Mouse (Mus musculus) spleen, adult 2 months (tissue): ENCODE results near the gene Rab14. TPM values are rescaled to one million over a fixed set of nuclear protein-coding genes. Genes with fewer than 3 reads are reported as not detected.
A peak's percentile ranks its signal among the peaks of the same experiment; 100 is the strongest.

Experiments used
- DNase-seq, 2 experiments: peaks; one replicate each; pipeline versions ENCODE4 v3.0.0 to v3.0.0-alpha.2; 2012 to 2021; ENCODE audit warnings: low spot score in 2 of 2, low read depth in 1 of 2
- H3K27ac ChIP-seq: fragments of 200-500 bp; 2 replicates; pipeline ENCODE4 v1.5.1; 2012; ENCODE audit warnings: low read length, inconsistent platforms; ENCODE audit not compliant: insufficient read depth
- H3K27me3 ChIP-seq: fragments of 200-500 bp; 2 replicates; pipeline ENCODE4 v1.6.1; 2012; ENCODE audit warnings: mild to moderate bottlenecking, moderate library complexity, low read length, inconsistent platforms; ENCODE audit not compliant: control insufficient read depth, insufficient read depth
- H3K36me3 ChIP-seq: fragments of 200-500 bp; 2 replicates; pipeline ENCODE4 v1.6.1; 2012; ENCODE audit warnings: mild to moderate bottlenecking, low read length, inconsistent platforms; ENCODE audit not compliant: control insufficient read depth, insufficient read depth
- H3K4me1 ChIP-seq: fragments of 200-500 bp; 2 replicates; pipeline ENCODE4 v1.6.1; 2011; ENCODE audit warnings: inconsistent platforms; ENCODE audit not compliant: control insufficient read depth, insufficient read depth, insufficient read length
- H3K4me3 ChIP-seq: fragments of 200-500 bp; 2 replicates; pipeline ENCODE4 v1.5.1; 2011; ENCODE audit warnings: mild to moderate bottlenecking, inconsistent platforms; ENCODE audit not compliant: insufficient read depth, insufficient read length; ENCODE audit errors: extremely low read depth
- CTCF ChIP-seq: fragments of 200-500 bp; IDR thresholded peaks from 2 replicates; pipeline ENCODE4 v1.5.1; 2011; ENCODE audit warnings: mild to moderate bottlenecking, inconsistent platforms; ENCODE audit not compliant: insufficient read depth, insufficient read length, insufficient replicate concordance; ENCODE audit errors: extremely low read depth
- POLR2A ChIP-seq: fragments of 200-500 bp; IDR thresholded peaks from 2 replicates; pipeline ENCODE4 v1.6.1; 2011; ENCODE audit warnings: low read depth, low read length, inconsistent platforms
- WGBS: fragments of 180-500 bp; shearing (Covaris S2); methylation state at CpG from one replicate; pipeline ENCODE4 v1.1.7; 2018; 5-methylcytosine and 5-hydroxymethylcytosine counted together
- polyA plus RNA-seq: library from polyadenylated mRNA; depleted of rRNA; stranded (reverse); fragments of >200 nt; gene quantifications from 2 replicates; pipeline ENCODE4 v1.2.3, GENCODE M21; 2012; rRNA removed

Gene Rab14
- polyA plus RNA-seq = 106 and 244 TPM in 2 replicates

DNA sequence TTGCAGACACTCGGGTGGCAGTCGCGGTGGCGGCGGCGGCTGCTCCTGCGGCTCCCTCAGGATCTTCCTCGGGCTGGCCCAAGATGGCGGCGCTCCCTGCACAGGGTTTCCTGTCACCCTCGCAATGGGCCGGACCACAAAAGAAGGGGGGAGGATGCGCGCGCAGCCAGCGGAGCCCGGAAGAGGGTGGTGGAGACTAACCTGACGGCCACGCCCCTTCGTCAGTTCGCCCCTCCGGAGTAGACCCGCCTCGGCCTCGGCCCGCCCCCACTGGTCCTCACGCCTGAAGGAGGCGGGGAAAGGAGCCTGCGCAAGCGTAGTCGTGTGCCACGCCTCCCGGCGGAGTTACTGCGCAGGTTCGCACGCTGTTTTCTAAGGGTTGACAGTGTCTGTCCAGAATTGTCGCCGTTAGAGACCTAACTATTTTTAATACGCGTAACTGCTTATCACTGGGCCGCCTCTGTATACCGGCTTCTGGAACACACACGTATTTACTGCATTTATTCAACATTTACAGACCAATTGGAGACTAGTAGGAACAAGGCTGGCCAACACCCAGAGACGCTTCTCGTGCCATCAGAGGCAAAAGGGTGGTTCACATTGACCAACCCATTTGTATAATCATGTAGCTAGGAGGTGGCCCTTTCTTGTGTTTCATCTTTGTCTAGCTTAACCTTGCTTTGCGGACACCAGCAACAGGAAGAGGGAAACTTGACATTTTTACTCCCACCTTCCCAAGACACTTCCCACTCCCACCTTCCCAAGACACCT is at the start of gene Rab14:
Gene Rab14, minus strand, starts transcription at position 223 of the 771 bp plus-strand sequence.
- under 1% methylated on average over 47 of the region's 47 CpGs for WGBS

DNA sequence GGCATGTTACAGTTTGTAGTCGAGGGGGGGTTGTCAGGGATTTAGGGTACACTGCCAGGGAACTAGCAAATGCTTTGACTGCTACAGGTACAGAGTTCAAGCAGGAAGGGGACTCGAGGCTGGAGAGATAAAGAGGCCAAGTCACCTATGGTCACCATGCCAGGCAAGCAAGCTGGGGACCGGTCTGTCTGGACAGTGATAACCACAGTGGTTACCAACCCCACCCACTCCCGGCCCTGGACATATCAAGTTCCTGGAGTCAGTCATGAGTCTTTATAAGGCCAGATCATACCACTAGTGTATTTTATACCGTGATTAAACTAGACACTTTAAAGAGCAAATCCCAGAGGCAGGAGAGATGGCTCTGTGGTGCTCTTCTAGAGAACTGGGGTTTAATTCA is 46.8 kb upstream of the Rab14 start:
- WGBS = 71% methylated on average over 5 of the region's 5 CpGs
- DNase-seq = no peak
- Histone ChIP-seq H3K36me3 (no peaks in the 10 kb centered on the region), H3K27me3 (no peaks in the 10 kb centered on the region), H3K27ac (no peak overlapping the region), H3K4me3 (no peak overlapping the region), H3K4me1 (no peaks in the 10 kb centered on the region)
- TF ChIP-seq CTCF (no peak), POLR2A (no peak)

More for the DNA sequence above, at the start of gene Rab14:
- Histone ChIP-seq H3K27me3 (no peaks in the 10 kb centered on the region), H3K36me3 (no peaks in the 10 kb centered on the region), H3K4me1 (peaks cover 8% of the 10 kb centered on the region), H3K4me3 (peak within 1 kb of the TSS; percentile 89), H3K27ac (peak within 1 kb of the TSS; percentile 98)
- peak; percentile 90 for TF ChIP-seq POLR2A
- no peak for TF ChIP-seq CTCF
- peak; percentile 98 to 100 for DNase-seq

DNA sequence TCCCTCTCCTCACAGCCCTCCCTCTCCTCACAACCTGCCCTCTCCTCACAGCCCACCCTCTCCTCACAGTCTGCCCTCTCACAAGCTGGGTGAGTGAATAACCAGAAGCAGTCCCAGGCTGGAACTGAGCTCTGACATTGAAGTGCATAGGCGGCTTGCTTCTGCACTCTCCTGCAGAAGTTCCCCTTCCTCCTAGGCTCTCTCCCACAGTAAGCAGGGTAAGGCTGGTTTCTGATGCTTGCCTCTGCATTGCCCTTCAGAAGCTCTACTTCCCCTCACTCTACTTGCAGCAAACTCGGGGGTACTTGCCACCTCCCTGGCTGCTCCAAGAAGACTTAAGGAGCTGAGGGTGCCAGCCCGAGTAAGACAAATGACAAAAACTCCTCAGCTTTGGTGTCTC is 43.3 kb upstream of the Rab14 start:
- no peak for DNase-seq
- Histone ChIP-seq H3K4me1 (peaks cover 13% of the 10 kb centered on the region; the same call in 1 of the 2 replicates), H3K36me3 (no peaks in the 10 kb centered on the region), H3K27ac (no peak overlapping the region), H3K4me3 (no peak overlapping the region), H3K27me3 (no peaks in the 10 kb centered on the region)
- 18% methylated on average over 3 of the region's 3 CpGs for WGBS
- TF ChIP-seq CTCF (no peak), POLR2A (no peak)

DNA sequence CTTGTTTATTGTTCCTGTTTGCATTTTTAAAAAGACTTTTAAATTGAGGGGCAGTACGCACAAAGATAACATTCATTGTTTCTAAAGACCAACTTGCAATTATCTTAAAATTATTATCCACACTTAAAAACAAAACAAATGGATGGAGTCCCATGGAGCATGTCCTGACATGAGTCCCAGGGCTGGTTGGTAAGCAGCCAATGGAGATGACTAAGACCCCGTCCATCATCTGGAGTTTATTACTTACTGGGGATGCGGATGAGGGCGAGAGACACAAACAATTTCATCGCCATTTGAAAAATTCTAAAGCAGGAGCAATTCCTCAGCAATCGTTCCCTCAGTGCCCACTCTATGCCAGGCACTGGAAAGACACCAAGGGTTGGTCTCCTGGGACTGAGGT is 34.1 kb upstream of the Rab14 start:
- no peak for TF ChIP-seq CTCF
- no peak for TF ChIP-seq POLR2A
- WGBS = 93% methylated on average over 6 of the region's 6 CpGs

DNA sequence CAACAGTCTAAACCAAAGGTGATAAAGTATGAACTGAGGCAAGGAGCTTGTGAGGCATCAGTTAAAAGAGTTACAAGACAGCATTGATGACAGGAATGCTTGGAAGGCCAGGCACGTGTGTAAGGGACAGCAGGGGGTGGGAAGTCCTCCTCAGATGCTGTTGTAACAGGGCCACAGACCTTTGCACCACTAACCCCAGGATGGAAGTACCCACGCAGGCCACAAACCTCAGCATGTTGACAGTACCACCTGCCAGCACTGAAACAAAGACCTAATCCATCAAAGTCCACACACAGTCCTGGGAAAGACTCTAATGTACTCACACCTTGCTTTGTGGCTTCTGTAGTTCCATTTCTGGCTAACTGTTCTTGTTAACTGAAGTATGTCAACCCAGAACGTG is 33.0 kb upstream of the Rab14 start:
- WGBS = 42% methylated on average over 3 of the region's 3 CpGs
- H3K36me3 ChIP-seq = no peaks in the 10 kb centered on the region
- peaks cover 8% of the 10 kb centered on the region; the same call in 1 of the 2 replicates for H3K4me1 ChIP-seq
- H3K27me3 ChIP-seq = no peaks in the 10 kb centered on the region
- DNase-seq = no peak
- TF ChIP-seq CTCF (no peak), POLR2A (no peak)
- no peak overlapping the region for H3K4me3 ChIP-seq
- no peak overlapping the region for H3K27ac ChIP-seq

More for the DNA sequence above, 34.1 kb upstream of the Rab14 start:
- no peak overlapping the region for H3K4me3 ChIP-seq
- H3K4me1 ChIP-seq = peaks cover 18% of the 10 kb centered on the region; the same call in 1 of the 2 replicates
- no peaks in the 10 kb centered on the region for H3K27me3 ChIP-seq
- no peaks in the 10 kb centered on the region for H3K36me3 ChIP-seq
- DNase-seq = no peak
- H3K27ac ChIP-seq = no peak overlapping the region

DNA sequence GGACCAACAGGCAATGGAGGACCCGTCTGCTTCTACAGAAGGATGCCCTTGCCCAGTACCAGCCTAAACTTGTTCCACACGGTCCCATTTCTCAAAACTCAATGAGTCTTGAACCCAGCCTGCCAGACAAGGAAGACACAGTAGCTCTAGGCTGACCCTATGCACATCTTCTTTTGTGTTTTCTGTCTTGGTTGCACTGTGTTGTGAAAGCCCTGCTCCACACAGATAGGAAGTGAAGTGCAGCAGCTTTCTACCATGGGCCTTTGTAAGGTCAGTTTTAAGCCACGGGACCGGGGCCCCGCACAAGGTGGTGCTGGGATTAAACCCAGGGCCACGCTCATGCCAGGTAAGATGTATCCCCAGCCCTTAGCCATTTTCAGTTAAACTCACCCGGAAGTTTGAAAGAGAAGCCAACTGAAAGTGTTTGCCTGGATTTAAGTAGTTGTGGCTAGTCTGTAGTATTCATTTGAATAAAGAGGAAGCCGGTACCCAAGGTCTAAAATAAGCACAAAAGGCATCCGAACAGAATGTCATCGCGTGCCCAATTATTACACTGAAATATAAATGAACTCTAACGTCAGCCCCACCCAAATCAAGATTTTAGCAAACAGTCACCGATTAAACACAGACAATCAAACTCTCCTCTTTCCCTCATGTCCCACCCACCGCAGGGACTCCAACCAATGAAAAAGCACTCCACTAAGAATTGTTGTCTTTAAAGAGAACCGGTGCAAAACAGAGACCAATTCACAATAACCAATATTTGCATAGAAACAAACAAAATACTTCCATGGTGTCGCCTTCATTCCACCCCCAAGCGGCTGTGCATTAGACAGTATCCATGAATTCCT is 31.9 kb upstream of the Rab14 start:
- peak overlapping the region; percentile 39; the same call in 1 of the 2 replicates for H3K4me3 ChIP-seq
- WGBS = 27% methylated on average over 17 of the region's 17 CpGs
- no peaks in the 10 kb centered on the region for H3K27me3 ChIP-seq
- H3K27ac ChIP-seq = peak overlapping the region; percentile 69
- H3K4me1 ChIP-seq = peaks cover 8% of the 10 kb centered on the region; the same call in 1 of the 2 replicates
- no peaks in the 10 kb centered on the region for H3K36me3 ChIP-seq
- DNase-seq = no peak
- TF ChIP-seq POLR2A (no peak), CTCF (no peak)

DNA sequence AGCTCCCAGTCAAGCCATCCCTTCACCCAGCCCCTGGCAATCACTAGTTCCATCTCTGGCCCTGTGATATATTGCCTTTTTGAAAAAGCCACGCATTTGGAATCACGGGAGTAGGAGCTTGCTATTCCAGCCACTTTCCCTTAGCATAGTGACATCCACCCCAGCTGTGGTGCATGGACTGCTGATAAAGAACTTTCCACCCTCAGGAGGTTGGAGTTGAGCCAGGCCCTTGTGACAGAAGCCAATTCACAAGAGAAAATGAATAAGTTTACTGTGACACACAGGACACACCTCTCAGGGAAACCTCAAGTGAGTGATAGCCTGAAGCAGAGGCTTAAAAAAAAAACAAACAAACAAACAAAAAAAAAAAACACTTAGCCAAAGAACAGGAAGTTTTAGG is 31.0 kb upstream of the Rab14 start:
- DNase-seq = no peak
- Histone ChIP-seq H3K4me3 (no peak overlapping the region), H3K4me1 (peaks cover 8% of the 10 kb centered on the region; the same call in 1 of the 2 replicates), H3K36me3 (no peaks in the 10 kb centered on the region), H3K27ac (no peak overlapping the region), H3K27me3 (no peaks in the 10 kb centered on the region)
- no peak for TF ChIP-seq CTCF
- no peak for TF ChIP-seq POLR2A
- WGBS = 55% methylated on average over 2 of the region's 2 CpGs
